Mouse (Mus musculus): ENCODE results near the gene Brd3. TPM values are rescaled to one million over a fixed set of nuclear protein-coding genes. Genes with fewer than 3 reads are reported as not detected.

Gene Brd3
- total RNA-seq, 1 experiment = 28.4 TPM

DNA sequence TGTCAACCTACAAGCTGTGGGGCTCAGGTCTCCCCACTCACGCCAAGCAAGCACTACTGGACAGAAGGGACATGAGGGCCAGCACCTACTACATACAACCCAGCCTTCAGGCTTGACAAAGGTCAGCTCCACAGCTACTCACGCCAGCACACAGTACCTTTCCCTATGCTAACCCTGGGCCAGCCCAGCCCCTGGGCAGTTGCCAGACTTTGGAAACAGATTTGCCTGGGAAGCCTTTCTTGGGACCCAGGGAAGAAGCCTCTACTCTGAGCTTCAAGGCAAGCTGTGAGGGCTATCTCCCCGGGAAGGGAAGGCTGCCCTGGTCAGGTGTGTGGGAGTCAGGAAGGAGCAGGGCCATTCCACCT, 37.5 kb downstream of the Brd3 start:
- no peaks in the 10 kb centered on the region for H3K9me3 ChIP-seq (ENCODE audit: control insufficient read depth, insufficient read depth, low read depth, low read length)
- DNase-seq (ENCODE audit: low read depth, low spot score) = no peak
- H3K27ac ChIP-seq (ENCODE audit: insufficient read depth, low read depth, low read length, poor library complexity, severe bottlenecking) = no peak overlapping the region
- no peak overlapping the region for H3K4me3 ChIP-seq (ENCODE audit: insufficient read depth in 1 of 2, low read depth in 1 of 2, low read length in 2 of 2, poor library complexity in 1 of 2, severe bottlenecking in 1 of 2)
- peaks cover 32% of the 10 kb centered on the region for H3K36me3 ChIP-seq (ENCODE audit: control insufficient read depth, insufficient read depth, low read length, poor library complexity, severe bottlenecking)
- H3K9ac ChIP-seq (ENCODE audit: insufficient read depth, low read depth, low read length, poor library complexity, severe bottlenecking) = no peak overlapping the region
- TF ChIP-seq HCFC1 (IDR thresholded peaks at IDR 0.05; ENCODE audit: borderline replicate concordance, insufficient read depth, low read length) = no peak
- in situ Hi-C loops (cut with MboI; ENCODE audit: low sequenced_read_pairs in 2 of 2, unreplicated experiment in 2 of 2) = no loop called here
- H3K4me1 ChIP-seq (ENCODE audit: control insufficient read depth in 2 of 2, insufficient read depth in 2 of 2, low read length in 2 of 2, poor library complexity in 1 of 2) = peaks cover 3 to 18% of the 10 kb centered on the region in 2 experiments; a peak in 2 of 4 replicates

DNA sequence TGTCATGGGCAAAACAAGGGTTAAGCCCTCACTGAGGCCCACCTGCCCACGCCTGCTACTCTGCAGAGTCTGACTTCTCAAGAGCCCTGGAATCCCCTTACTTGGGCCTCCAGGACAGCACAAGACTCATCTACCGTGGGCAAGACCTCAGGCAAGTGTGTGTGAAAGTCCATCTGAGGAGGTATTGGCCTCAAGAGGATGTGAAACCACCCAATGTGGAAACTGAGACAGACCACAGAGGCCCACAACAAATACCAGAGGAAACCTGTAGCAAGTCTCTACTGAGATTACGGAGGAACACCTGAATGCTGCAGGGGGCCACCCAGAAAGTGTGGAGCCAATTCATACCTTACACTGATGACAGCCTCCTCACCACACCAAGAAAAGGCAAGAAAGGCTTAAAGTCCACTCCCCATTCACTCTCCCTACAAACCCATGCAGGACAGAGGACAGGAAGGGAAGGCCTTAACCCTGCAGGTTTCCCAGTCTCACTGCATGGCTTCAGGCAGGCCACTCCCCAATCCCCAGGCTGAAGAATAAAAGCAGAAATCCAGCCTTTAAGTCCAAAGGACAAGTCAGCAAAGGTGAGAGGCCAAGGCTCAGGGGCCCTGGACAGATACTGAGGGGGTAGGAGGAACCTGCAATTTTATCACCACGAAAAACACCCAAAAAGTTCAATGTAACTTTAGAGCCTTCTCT, 38.0 kb downstream of the Brd3 start:
- Histone ChIP-seq H3K4me1 (ENCODE audit: control insufficient read depth in 2 of 2, insufficient read depth in 2 of 2, low read length in 2 of 2, poor library complexity in 1 of 2) (peaks cover 3 to 18% of the 10 kb centered on the region in 2 experiments; a peak in 2 of 4 replicates), H3K9ac (ENCODE audit: insufficient read depth, low read depth, low read length, poor library complexity, severe bottlenecking) (no peak overlapping the region), H3K9me3 (ENCODE audit: control insufficient read depth, insufficient read depth, low read depth, low read length) (no peaks in the 10 kb centered on the region), H3K4me3 (ENCODE audit: insufficient read depth in 1 of 2, low read depth in 1 of 2, low read length in 2 of 2, poor library complexity in 1 of 2, severe bottlenecking in 1 of 2) (no peak overlapping the region), H3K36me3 (ENCODE audit: control insufficient read depth, insufficient read depth, low read length, poor library complexity, severe bottlenecking) (peaks cover 34% of the 10 kb centered on the region), H3K27ac (ENCODE audit: insufficient read depth, low read depth, low read length, poor library complexity, severe bottlenecking) (no peak overlapping the region)
- TF ChIP-seq ZC3H11A (IDR thresholded peaks at IDR 0.05; ENCODE audit: borderline replicate concordance, low read depth, low read length) (no peak), MAFK (IDR thresholded peaks at IDR 0.05; ENCODE audit: insufficient read depth, low read depth, low read length) (no peak)
- DNase-seq (ENCODE audit: low read depth, low spot score) = no peak
- in situ Hi-C loops (cut with MboI; ENCODE audit: low sequenced_read_pairs in 2 of 2, unreplicated experiment in 2 of 2) = no loop called here

GRCm38 (mm10) chr2:27462901-27463300, 44.6 kb downstream of the Brd3 start:
- Histone ChIP-seq H3K36me3 (ENCODE audit: control insufficient read depth, insufficient read depth, low read length, poor library complexity, severe bottlenecking) (peaks cover 72% of the 10 kb centered on the region), H3K9me3 (ENCODE audit: control insufficient read depth, insufficient read depth, low read depth, low read length) (no peaks in the 10 kb centered on the region), H3K27ac (ENCODE audit: insufficient read depth, low read depth, low read length, poor library complexity, severe bottlenecking) (no peak overlapping the region), H3K9ac (ENCODE audit: insufficient read depth, low read depth, low read length, poor library complexity, severe bottlenecking) (no peak overlapping the region), H3K4me3 (ENCODE audit: insufficient read depth in 1 of 2, low read depth in 1 of 2, low read length in 2 of 2, poor library complexity in 1 of 2, severe bottlenecking in 1 of 2) (no peak overlapping the region), H3K4me1 (ENCODE audit: control insufficient read depth in 2 of 2, insufficient read depth in 2 of 2, low read length in 2 of 2, poor library complexity in 1 of 2) (no peaks in the 10 kb centered on the region)
- in situ Hi-C loops (cut with MboI; ENCODE audit: low sequenced_read_pairs in 2 of 2, unreplicated experiment in 2 of 2) = no loop called here
- TF ChIP-seq MAFK (IDR thresholded peaks at IDR 0.05; ENCODE audit: insufficient read depth, low read depth, low read length) = no peak
- TF ChIP-seq HCFC1 (IDR thresholded peaks at IDR 0.05; ENCODE audit: borderline replicate concordance, insufficient read depth, low read length) = no peak
- TF ChIP-seq ZNF384 (IDR thresholded peaks at IDR 0.05; ENCODE audit: low read depth, low read length) = no peak
- TF ChIP-seq ZC3H11A (IDR thresholded peaks at IDR 0.05; ENCODE audit: borderline replicate concordance, low read depth, low read length) = no peak
- TF ChIP-seq CHD2 (IDR thresholded peaks at IDR 0.05; ENCODE audit: low read depth, low read length) = no peak
- no peak for DNase-seq (ENCODE audit: low read depth, low spot score)

DNA sequence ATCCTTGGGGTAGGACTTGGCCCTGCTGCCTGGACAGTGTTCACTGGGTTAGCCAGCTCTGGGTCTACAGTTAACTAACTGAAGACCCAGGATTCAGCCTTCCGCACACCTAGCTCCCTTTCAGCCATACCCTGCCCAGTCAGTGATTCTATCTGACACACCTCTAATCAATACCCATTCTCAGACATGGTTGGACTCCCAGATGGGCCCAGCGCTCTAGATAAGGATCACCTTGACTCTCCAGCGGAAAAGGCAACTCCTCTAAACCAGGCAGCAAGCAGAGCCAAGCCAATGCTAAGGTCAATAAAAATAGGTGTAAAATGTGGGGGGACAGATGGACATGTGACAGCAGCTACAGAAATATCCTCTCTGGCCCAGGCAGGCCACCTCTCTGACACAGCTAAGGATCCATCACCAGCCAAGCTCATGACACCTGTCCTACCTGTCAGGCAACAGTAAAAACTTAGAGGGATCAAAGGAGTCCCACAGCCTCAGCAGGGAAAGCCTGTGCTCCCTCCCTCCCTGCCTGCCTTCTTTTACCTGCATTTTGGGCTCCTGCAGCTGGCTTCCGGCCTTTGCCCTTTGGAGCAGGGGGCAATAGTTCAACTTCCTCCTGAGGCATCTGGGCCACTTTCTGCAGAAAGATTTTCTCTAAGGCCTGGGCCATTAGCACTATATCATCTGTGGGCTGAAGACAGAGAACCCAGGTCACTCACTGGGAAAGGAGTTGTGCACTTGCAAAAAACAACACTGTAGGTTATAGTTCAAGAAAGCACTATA, 45.4 kb downstream of the Brd3 start:
- Histone ChIP-seq H3K4me3 (ENCODE audit: insufficient read depth in 1 of 2, low read depth in 1 of 2, low read length in 2 of 2, poor library complexity in 1 of 2, severe bottlenecking in 1 of 2) (no peak overlapping the region), H3K27ac (ENCODE audit: insufficient read depth, low read depth, low read length, poor library complexity, severe bottlenecking) (no peak overlapping the region), H3K4me1 (ENCODE audit: control insufficient read depth in 2 of 2, insufficient read depth in 2 of 2, low read length in 2 of 2, poor library complexity in 1 of 2) (0 out of 4 replicates have a peak, but pooled peaks cover 0 to 2% of the 10 kb centered on the region in 2 experiments), H3K36me3 (ENCODE audit: control insufficient read depth, insufficient read depth, low read length, poor library complexity, severe bottlenecking) (peaks cover 79% of the 10 kb centered on the region), H3K9ac (ENCODE audit: insufficient read depth, low read depth, low read length, poor library complexity, severe bottlenecking) (no peak overlapping the region), H3K9me3 (ENCODE audit: control insufficient read depth, insufficient read depth, low read depth, low read length) (no peaks in the 10 kb centered on the region)
- TF ChIP-seq ZC3H11A (IDR thresholded peaks at IDR 0.05; ENCODE audit: borderline replicate concordance, low read depth, low read length) (no peak), CHD2 (IDR thresholded peaks at IDR 0.05; ENCODE audit: low read depth, low read length) (no peak), MAFK (IDR thresholded peaks at IDR 0.05; ENCODE audit: insufficient read depth, low read depth, low read length) (no peak), ZNF384 (IDR thresholded peaks at IDR 0.05; ENCODE audit: low read depth, low read length) (no peak), HCFC1 (IDR thresholded peaks at IDR 0.05; ENCODE audit: borderline replicate concordance, insufficient read depth, low read length) (no peak)
- no peak for DNase-seq (ENCODE audit: low read depth, low spot score)
- in situ Hi-C loops (cut with MboI; ENCODE audit: low sequenced_read_pairs in 2 of 2, unreplicated experiment in 2 of 2) = no loop called here
